Mouse (Mus musculus) MEL (cell line): ENCODE data around the gene Ifnar2.

Experiments
- CTCF ChIP-seq, 3 experiments: IDR thresholded peaks in 2 of 3; conservative IDR thresholded peaks in 1 of 3; 2 replicates each; pipeline ENCODE4 v1.5.1; 2011 to 2012; ENCODE audit warnings: low read length in 3 of 3, low read depth in 2 of 3, mild to moderate bottlenecking in 2 of 3, improper control_type of control experiment in 1 of 3, inconsistent platforms in 1 of 3, mixed read lengths in 1 of 3, moderate library complexity in 1 of 3; ENCODE audit not compliant: control insufficient read depth in 1 of 3, insufficient read depth in 1 of 3, poor library complexity in 1 of 3, severe bottlenecking in 1 of 3
- GATA1 ChIP-seq: IDR thresholded peaks from 2 replicates; pipeline ENCODE4 v1.6.1; 2011; ENCODE audit warnings: low read depth, low read length, improper control_type of control experiment
- MAFK ChIP-seq: IDR thresholded peaks from 2 replicates; pipeline ENCODE4 v1.6.1; 2011; ENCODE audit warnings: low read depth, mild to moderate bottlenecking, low read length, improper control_type of control experiment, borderline replicate concordance
- MAX ChIP-seq: IDR thresholded peaks from 2 replicates; pipeline ENCODE4 v1.6.1; 2011; ENCODE audit warnings: low read length, improper control_type of control experiment
- MYB ChIP-seq: IDR thresholded peaks from 2 replicates; pipeline ENCODE4 v1.6.1; 2011; ENCODE audit warnings: mild to moderate bottlenecking, low read depth, low read length, improper control_type of control experiment
- POLR2A ChIP-seq, 2 experiments: IDR thresholded peaks; 2 replicates each; pipeline ENCODE4 v1.6.1; 2011 to 2012; ENCODE audit warnings: low read length in 2 of 2, mild to moderate bottlenecking in 2 of 2, control low read depth in 1 of 2, improper control_type of control experiment in 1 of 2, low read depth in 1 of 2, moderate library complexity in 1 of 2; ENCODE audit not compliant: control insufficient read depth in 1 of 2, insufficient read depth in 1 of 2, poor library complexity in 1 of 2
- POLR2AphosphoS2 ChIP-seq: IDR thresholded peaks from 2 replicates; pipeline ENCODE4 v1.6.1; 2011; ENCODE audit warnings: low read length, improper control_type of control experiment
- SMC3 ChIP-seq: IDR thresholded peaks from 2 replicates; pipeline ENCODE4 v1.6.1; 2011; ENCODE audit warnings: low read depth, low read length, improper control_type of control experiment
- TAL1 ChIP-seq: IDR thresholded peaks from 2 replicates; pipeline ENCODE4 v1.6.1; 2012; ENCODE audit warnings: mild to moderate bottlenecking, inconsistent platforms, low read length, moderate library complexity, mixed read lengths
- TBP ChIP-seq: IDR thresholded peaks from 2 replicates; pipeline ENCODE4 v1.8.0; 2011; ENCODE audit warnings: low read depth, low read length, improper control_type of control experiment
- UBTF ChIP-seq: IDR thresholded peaks from 2 replicates; pipeline ENCODE4 v1.6.1; 2012; ENCODE audit warnings: low read depth, mild to moderate bottlenecking, inconsistent platforms, low read length, improper control_type of control experiment, moderate library complexity, borderline replicate concordance; ENCODE audit not compliant: insufficient read depth
- USF2 ChIP-seq, 2 experiments: IDR thresholded peaks; 2 replicates each; pipeline ENCODE4 v1.6.1; 2011 to 2012; ENCODE audit warnings: improper control_type of control experiment in 2 of 2, low read length in 2 of 2, borderline replicate concordance in 1 of 2, inconsistent platforms in 1 of 2, low read depth in 1 of 2, mild to moderate bottlenecking in 1 of 2; ENCODE audit not compliant: insufficient read depth in 1 of 2

DNA sequence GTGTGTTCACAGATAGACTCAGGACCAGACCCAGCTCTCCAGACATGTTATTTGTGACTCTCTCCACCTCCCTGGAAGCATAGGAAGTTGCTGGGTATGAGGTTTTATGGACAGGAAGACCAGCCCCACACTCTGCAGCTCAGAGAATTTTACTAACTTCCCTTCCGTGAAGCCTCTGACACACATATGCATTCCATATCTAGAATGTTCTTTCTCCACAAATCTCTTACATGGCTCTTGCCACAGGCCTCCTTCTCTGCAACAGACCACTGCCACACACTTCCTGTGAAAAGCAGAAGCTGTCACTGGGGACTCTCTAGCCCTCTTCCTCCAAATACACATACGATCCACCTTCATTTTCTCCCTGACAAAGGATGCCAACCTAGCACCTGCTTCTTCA, 5.5 kb upstream of the Ifnar2 start:
- no peak for TF ChIP-seq GATA1
- TF ChIP-seq TBP = 0 out of 2 replicates have a peak, but pooled peaks have one; percentile 41
- TF ChIP-seq MAX = no peak
- no peak for TF ChIP-seq TAL1
- TF ChIP-seq POLR2A (IDR thresholded peaks at IDR 0.05; ENCODE audit: control insufficient read depth in 1 of 2, insufficient read depth in 1 of 2, low read depth in 1 of 2, low read length in 2 of 2, poor library complexity in 1 of 2) = no peak
- no peak for TF ChIP-seq POLR2AphosphoS2
- TF ChIP-seq MAFK = no peak
- TF ChIP-seq UBTF = no peak
- no peak for TF ChIP-seq SMC3
- no peak for TF ChIP-seq USF2 (IDR thresholded peaks at IDR 0.05; ENCODE audit: borderline replicate concordance in 1 of 2, insufficient read depth in 1 of 2, low read depth in 1 of 2, low read length in 2 of 2)
- TF ChIP-seq CTCF (IDR thresholded peaks at IDR 0.05 in 2 of 3, conservative IDR thresholded peaks at IDR 0.05 in 1 of 3; ENCODE audit: control insufficient read depth in 1 of 3, insufficient read depth in 1 of 3, low read depth in 2 of 3, low read length in 3 of 3, poor library complexity in 1 of 3, severe bottlenecking in 1 of 3) = no peak
- no peak for TF ChIP-seq MYB
